Mouse (Mus musculus) liver, embryonic 16.5 days (tissue): ENCODE measurements around the gene Psma5. TPM values are rescaled to one million over a fixed set of nuclear protein-coding genes. Genes with fewer than 3 reads are reported as not detected.
"Not testable (repeated sequence)": the region's sequence is repeated elsewhere in the genome, so short reads cannot be mapped to it uniquely, and the experiment has no call there.

Source experiments
- ATAC-seq: fragments of 200-750 bp; cut with Nextera tagmentation; 2 replicates; pipeline ENCODE4 v1.8.0; 2017; ENCODE audit warnings: low read depth, mild to moderate bottlenecking, moderate number of reproducible peaks, moderate library complexity
- H3K27ac ChIP-seq: fragments of 300-500 bp; sonication (generic); 2 replicates; pipeline ENCODE4 v1.5.1; 2014; ENCODE audit warnings: mild to moderate bottlenecking, low read length
- H3K27me3 ChIP-seq: fragments of 300-500 bp; sonication (generic); 2 replicates; pipeline ENCODE4 v1.6.1; 2014; ENCODE audit warnings: low read depth, low read length, mixed read lengths; ENCODE audit not compliant: control insufficient read depth, insufficient read depth
- H3K36me3 ChIP-seq: fragments of 300-500 bp; sonication (generic); 2 replicates; pipeline ENCODE4 v1.6.1; 2014; ENCODE audit warnings: mild to moderate bottlenecking; ENCODE audit not compliant: control insufficient read depth, insufficient read depth
- H3K4me1 ChIP-seq: fragments of 300-500 bp; sonication (generic); 2 replicates; pipeline ENCODE4 v1.6.1; 2014; ENCODE audit warnings: low read depth, low read length, mixed read lengths; ENCODE audit not compliant: control insufficient read depth
- H3K4me2 ChIP-seq: fragments of 300-500 bp; sonication (generic); 2 replicates; pipeline ENCODE4 v1.6.1; 2014; ENCODE audit warnings: low read depth, low read length, mixed read lengths
- H3K4me3 ChIP-seq: fragments of 300-500 bp; sonication (generic); 2 replicates; pipeline ENCODE4 v1.5.1; 2014; ENCODE audit warnings: low read depth, mild to moderate bottlenecking, low read length
- H3K9ac ChIP-seq: fragments of 300-500 bp; sonication (generic); 2 replicates; pipeline ENCODE4 v1.6.1; 2014; ENCODE audit warnings: low read depth, low read length
- H3K9me3 ChIP-seq: fragments of 300-500 bp; sonication (generic); replicated peaks from 2 replicates; pipeline ENCODE4 v1.6.1; 2016; ENCODE audit warnings: low read length; ENCODE audit not compliant: control insufficient read depth
- WGBS: fragments of 180-500 bp; shearing (Covaris S2); extraction: QIAGEN DNeasy Blood & Tissue Kit; methylation state at CpG from one replicate; pipeline ENCODE4 v1.1.7; 2014; ENCODE audit not compliant: insufficient replicate concordance; 5-methylcytosine and 5-hydroxymethylcytosine counted together
- polyA plus RNA-seq: library from polyadenylated mRNA; unstranded; fragments of >200 nt; fragmentation: Nextera tagmentation; extraction: Ambion mirVana; gene quantifications from 2 replicates; pipeline ENCODE4 v1.2.1, GENCODE M21; 2015

The Psma5 gene
- polyA plus RNA-seq, 1 experiment from 2014 or later: 126 TPM

DNA sequence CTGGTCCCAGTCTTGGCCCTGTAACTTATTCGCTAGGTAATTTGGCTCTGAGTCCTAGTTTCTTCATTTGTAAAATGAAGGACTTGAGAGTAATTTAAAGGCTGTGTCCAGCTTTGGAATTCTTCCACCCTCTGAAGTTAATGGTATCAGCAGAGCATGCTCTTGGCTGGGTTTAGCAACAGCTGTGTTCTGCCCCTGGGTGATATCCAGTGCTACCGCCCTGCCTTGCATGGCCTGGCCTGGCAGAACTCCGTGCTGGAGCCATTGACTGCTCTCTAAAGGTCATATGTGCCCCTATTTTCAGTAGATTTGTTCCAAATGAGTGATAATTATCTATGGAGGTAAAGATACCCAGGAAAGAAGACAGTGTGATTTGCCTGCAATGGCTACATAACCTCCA, 36.1 kb upstream of the Psma5 start:
- Histone ChIP-seq H3K27ac (no peak overlapping the region), H3K27me3 (peaks cover 23% of the 10 kb centered on the region), H3K4me2 (no peak overlapping the region), H3K9ac (no peak overlapping the region), H3K36me3 (no peaks in the 10 kb centered on the region), H3K4me1 (no peaks in the 10 kb centered on the region), H3K9me3 (no peaks in the 10 kb centered on the region), H3K4me3 (no peak overlapping the region)
- ATAC-seq: no peak
- 68% methylated on average over 3 of the region's 3 CpGs for WGBS

DNA sequence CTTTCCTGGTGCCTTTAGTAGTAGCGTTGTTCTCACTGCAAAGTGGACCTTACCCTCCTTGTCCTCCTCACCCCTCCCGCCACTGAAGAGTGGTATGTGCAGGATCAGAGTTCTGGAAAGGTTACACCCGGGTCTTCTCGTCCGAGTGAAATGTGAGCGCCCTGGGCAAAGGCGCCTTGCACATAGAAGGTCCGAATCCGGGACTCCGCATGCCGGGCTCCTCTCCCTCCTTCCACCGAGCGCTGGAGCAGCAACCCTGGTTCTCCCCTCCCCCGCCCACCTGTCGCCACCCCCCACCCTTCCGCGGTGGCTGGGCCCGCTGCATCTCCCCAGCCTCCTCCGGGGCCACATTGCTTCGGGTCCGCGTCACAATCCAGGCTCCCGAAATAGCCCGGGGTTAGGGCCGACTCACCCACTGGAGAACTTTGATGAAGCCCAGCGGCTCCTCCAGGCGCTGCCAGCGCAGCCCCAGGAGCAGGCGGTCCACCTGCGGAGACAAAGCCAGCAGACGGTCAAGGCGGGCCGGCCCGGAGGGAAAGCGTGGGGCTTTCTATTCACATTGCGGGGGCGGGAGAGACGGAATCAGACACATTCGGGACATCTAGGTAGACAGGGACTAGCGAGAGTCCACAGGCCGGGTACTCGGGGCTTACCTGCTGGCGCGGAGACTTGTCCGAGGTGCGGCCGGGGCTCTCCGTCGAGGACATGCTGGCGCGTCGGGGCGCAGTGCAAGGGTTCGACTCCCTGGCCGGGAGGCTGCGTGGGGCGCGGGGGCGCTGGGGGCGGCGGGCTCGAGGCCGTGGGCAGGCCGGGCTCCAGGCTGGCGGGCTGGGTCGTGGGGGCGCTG, 30.8 kb upstream of the Psma5 start:
- H3K4me3 ChIP-seq: peak overlapping the region; percentile 49
- no peak overlapping the region for H3K27ac ChIP-seq
- H3K4me1 ChIP-seq: no peaks in the 10 kb centered on the region; the same call in 1 of the 2 replicates
- no peaks in the 10 kb centered on the region for H3K36me3 ChIP-seq
- peak; percentile 21; the same call in 1 of the 2 replicates for ATAC-seq
- H3K9me3 ChIP-seq: no peaks in the 10 kb centered on the region
- 5% methylated on average over 51 of the region's 67 CpGs for WGBS
- no peak overlapping the region for H3K9ac ChIP-seq
- H3K27me3 ChIP-seq: peaks cover 47% of the 10 kb centered on the region
- H3K4me2 ChIP-seq: peak overlapping the region; percentile 59

DNA sequence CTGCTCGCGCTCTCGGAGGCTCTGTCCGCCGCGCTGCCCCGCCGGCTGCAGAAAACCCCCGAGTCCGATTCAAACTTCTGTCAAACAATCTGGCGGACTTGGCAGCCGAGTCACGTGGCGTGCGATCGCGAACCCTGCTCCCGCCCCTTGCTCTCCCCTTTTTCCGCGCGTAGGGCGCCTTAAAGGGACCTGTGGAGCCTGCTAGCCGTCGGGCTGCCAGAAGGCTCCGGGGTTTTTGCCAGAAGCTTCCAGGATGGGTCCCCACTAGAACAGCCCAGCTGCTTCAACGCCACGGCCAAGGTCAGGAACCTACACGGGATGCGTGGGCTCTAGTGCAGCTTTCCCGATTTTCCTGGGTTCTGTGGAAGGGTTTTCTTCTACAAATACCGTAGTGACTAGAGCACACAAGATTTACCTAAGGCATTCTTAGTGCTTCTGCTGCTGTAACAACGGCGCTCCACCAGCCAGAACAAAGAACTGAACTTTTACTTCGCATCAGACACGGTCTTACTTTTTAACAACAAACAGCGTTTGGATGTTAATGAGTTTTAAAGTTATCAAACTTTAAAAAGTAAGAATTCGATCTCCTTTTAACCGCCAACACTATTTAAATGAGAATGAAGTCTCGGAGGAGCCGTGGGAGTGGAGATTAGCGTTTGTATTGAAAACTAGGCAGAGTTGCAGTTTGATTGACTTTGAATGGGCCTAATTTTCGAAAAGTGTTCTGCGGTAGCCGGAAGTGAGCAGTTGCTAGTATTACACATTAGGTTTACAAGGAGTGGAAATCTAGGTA, 30.0 kb upstream of the Psma5 start, which contains the start of gene Sypl2:
TSS of gene Sypl2 (minus strand) at position 91 of the 793 bp plus-strand sequence.
- no peak for ATAC-seq
- H3K9ac ChIP-seq: no peak within 1 kb of the TSS
- peak within 1 kb of the TSS; percentile 59 for H3K4me2 ChIP-seq
- no peaks in the 10 kb centered on the region for H3K36me3 ChIP-seq
- WGBS: 7% methylated on average over 42 of the region's 44 CpGs
- H3K9me3 ChIP-seq: no peaks in the 10 kb centered on the region
- peak within 1 kb of the TSS; percentile 49 for H3K4me3 ChIP-seq
- no peak within 1 kb of the TSS for H3K27ac ChIP-seq
- H3K27me3 ChIP-seq: peaks cover 47% of the 10 kb centered on the region
- H3K4me1 ChIP-seq: no peaks in the 10 kb centered on the region; the same call in 1 of the 2 replicates

DNA sequence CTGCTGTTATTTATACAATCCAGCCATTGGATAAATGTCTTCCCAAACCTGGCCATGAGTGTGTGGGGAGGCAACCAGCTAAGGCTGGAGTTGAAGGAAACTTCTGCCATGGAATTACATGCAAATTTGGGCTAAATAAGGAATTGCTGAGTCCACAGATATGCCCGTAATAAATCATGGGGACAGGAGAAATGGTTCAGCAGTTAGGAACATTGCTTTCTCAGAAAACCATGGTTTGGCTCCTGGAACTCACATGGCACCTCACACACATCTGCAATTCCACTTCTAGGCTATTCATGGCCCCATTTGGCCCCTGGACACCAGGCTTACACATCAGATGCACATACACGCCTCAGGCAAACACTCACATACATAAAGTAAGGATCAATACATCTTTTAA, 29.2 kb upstream of the Psma5 start:
- Histone ChIP-seq H3K4me1 (no peaks in the 10 kb centered on the region; the same call in 1 of the 2 replicates), H3K27me3 (peaks cover 47% of the 10 kb centered on the region), H3K4me3 (no peak overlapping the region), H3K9me3 (no peaks in the 10 kb centered on the region), H3K27ac (no peak overlapping the region), H3K4me2 (no peak overlapping the region), H3K36me3 (no peaks in the 10 kb centered on the region), H3K9ac (no peak overlapping the region)
- ATAC-seq: no peak
- 56% methylated on average over 2 of the region's 2 CpGs for WGBS

DNA sequence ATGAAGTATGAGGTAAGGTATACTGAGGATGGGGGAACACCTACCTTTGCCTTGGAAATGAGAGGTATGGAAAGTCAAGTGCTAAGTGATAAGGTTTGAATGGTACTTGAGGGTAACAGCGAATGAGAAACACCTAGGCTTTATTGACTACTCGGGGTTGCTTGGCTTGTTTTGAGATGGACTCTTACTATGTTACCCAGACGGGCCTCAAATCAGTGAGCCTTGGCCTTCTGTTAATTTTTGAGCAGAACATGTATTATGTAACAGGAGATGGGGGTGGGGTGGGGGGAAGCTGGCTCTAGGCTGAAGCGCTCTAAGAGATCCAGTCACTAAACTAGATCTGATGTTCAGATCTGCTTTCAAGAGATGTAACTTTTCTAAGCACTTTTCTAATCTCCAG, 25.1 kb upstream of the Psma5 start:
- H3K4me3 ChIP-seq: no peak overlapping the region
- ATAC-seq: no peak
- H3K36me3 ChIP-seq: no peaks in the 10 kb centered on the region
- WGBS: 62% methylated on average over 4 of the region's 4 CpGs
- H3K4me2 ChIP-seq: no peak overlapping the region
- no peaks in the 10 kb centered on the region for H3K9me3 ChIP-seq
- no peaks in the 10 kb centered on the region for H3K4me1 ChIP-seq
- no peak overlapping the region for H3K27ac ChIP-seq
- peaks cover 14% of the 10 kb centered on the region for H3K27me3 ChIP-seq
- H3K9ac ChIP-seq: no peak overlapping the region

DNA sequence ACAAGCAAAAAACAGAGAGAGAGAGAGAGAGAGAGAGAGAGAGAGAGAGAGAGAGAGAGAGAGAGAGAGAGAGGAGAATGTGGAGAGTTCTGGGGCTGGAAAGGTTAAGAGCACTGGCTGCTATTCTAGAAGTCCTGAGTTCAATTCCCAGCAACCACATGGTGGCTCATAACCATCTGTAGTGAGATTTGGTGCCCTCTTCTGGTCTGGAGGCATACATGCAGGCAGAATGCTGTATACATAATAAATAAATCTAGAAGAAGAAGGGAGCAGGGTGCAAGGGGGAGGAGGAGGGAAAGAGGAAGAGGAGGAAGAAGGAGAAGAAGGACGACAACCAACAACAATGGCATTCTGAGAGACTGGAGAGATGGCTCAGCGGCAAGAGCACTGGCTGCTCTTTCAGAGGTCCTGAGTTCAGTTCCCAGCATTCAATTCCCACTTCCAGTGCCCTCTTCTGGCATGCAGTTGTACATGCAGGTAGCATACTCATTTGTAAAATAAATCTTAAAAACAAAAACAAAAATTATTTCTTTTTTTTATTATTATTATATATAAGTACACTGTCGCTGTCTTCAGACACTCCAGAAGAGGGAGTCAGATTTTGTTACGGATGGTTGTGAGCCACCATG, 19.1 kb upstream of the Psma5 start:
- not testable (repeated sequence) for H3K36me3 ChIP-seq, H3K9me3 ChIP-seq, H3K4me3 ChIP-seq, H3K9ac ChIP-seq, H3K27ac ChIP-seq, H3K4me2 ChIP-seq, H3K27me3 ChIP-seq, H3K4me1 ChIP-seq, ATAC-seq
- 68% methylated on average over 4 of the region's 4 CpGs for WGBS

DNA sequence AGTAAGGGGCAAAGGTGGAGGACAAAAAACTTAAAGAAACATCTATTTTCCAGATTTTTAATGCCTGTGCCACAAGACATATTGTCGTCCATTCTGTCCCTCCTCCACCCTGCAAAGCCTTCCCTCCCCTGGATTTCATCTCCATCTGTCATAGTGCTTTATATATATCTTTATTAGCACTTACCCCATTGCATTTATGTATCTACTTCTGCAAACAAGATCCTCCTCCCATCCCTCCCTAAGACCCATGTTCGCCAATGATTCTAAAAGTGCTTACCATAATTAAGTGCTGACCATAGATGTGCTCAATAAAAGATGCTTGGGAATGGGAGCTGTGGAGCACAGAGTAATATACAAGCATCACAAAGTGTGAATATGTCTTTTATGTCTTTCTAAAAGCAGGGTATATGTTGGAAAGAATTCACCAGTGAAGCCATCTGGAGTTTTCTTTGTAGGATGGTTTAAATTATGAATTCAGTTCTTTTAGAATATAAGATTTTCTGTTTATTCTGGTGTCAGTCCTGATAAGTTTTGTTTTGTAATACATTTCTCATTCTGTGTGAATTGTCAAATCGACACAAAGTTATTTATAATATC, 15.4 kb upstream of the Psma5 start:
- no peak overlapping the region for H3K27ac ChIP-seq
- no peaks in the 10 kb centered on the region for H3K9me3 ChIP-seq
- H3K27me3 ChIP-seq: no peaks in the 10 kb centered on the region
- H3K4me2 ChIP-seq: no peak overlapping the region
- no peak overlapping the region for H3K9ac ChIP-seq
- H3K36me3 ChIP-seq: no peaks in the 10 kb centered on the region
- no peaks in the 10 kb centered on the region for H3K4me1 ChIP-seq
- 66% methylated on average over 3 of the region's 3 CpGs for WGBS
- H3K4me3 ChIP-seq: no peak overlapping the region
- ATAC-seq: no peak

DNA sequence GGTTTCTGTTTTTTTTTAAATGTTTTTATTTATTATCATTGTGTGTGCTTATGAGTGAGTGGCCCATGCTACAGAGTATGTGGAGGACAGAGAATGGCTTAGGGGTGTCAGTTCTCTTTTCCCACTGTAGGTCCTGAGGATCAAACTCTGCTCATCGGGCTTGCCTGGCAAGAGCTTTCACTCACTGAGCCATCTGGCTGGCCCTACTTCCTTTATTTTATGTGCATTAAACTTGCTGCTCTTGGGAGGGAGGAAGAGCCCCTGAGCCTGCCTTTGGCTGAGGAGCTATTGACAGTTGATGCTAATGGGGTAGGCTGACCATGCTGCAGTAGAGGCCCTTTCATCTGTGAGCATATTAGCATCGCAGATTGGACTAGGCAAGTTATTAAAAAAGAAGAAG, 9.9 kb upstream of the Psma5 start:
- Histone ChIP-seq H3K27me3 (no peaks in the 10 kb centered on the region), H3K9ac (no peak overlapping the region), H3K9me3 (no peaks in the 10 kb centered on the region), H3K4me3 (no peak overlapping the region), H3K27ac (no peak overlapping the region), H3K4me1 (no peaks in the 10 kb centered on the region), H3K36me3 (no peaks in the 10 kb centered on the region), H3K4me2 (no peak overlapping the region)
- WGBS: 50% methylated on average over 2 of the region's 2 CpGs
- ATAC-seq: no peak
